Mouse (Mus musculus): ENCODE measurements around the gene Elavl3.

The Elavl3 gene

GRCm38 (mm10) chr9:22057031-22057517 is 5.3 kb upstream of the Elavl3 start:
- no peak for DNase-seq

GRCm38 (mm10) chr9:22056303-22056910 is 4.6 kb upstream of the Elavl3 start:
- peak; percentile 43 for DNase-seq

- DNase-seq, result no peak
Measured at GRCm38 (mm10) chr9:22055713-22056112, 3.9 kb upstream of the Elavl3 start.

- DNase-seq, result peak; percentile 76
Measured at GRCm38 (mm10) chr9:22054411-22055076, 2.7 kb upstream of the Elavl3 start.

- no peak for DNase-seq
Measured at GRCm38 (mm10) chr9:22053657-22054056, 1.8 kb upstream of the Elavl3 start.

- no peak for DNase-seq
Measured at GRCm38 (mm10) chr9:22051161-22051957, 464 bp downstream of the Elavl3 start.

GRCm38 (mm10) chr9:22050351-22050889 is 1.4 kb downstream of the Elavl3 start:
- DNase-seq, result peak; percentile 68

GRCm38 (mm10) chr9:22049721-22050270 is 2.0 kb downstream of the Elavl3 start:
- no peak for DNase-seq

- no peak for DNase-seq
Measured at GRCm38 (mm10) chr9:22049315-22049714, 2.5 kb downstream of the Elavl3 start.

GRCm38 (mm10) chr9:22047329-22047728 is 4.5 kb downstream of the Elavl3 start:
- no peak for DNase-seq

GRCm38 (mm10) chr9:22041832-22042231 is 10.0 kb downstream of the Elavl3 start:
- no peak for DNase-seq

GRCm38 (mm10) chr9:22037826-22038225 is 14.0 kb downstream of the Elavl3 start:
- no peak for DNase-seq

- no peak for DNase-seq
Measured at GRCm38 (mm10) chr9:22035300-22036044, 16.4 kb downstream of the Elavl3 start.

- no peak for DNase-seq
Measured at GRCm38 (mm10) chr9:22030386-22030785, 21.4 kb downstream of the Elavl3 start.

GRCm38 (mm10) chr9:22028467-22028866 is 23.4 kb downstream of the Elavl3 start:
- no peak for DNase-seq

- DNase-seq, result no peak
Measured at GRCm38 (mm10) chr9:22024592-22024991, 27.2 kb downstream of the Elavl3 start.

GRCm38 (mm10) chr9:22017208-22017825 is 34.5 kb downstream of the Elavl3 start:
- no peak for DNase-seq

GRCm38 (mm10) chr9:22016245-22016644 is 35.6 kb downstream of the Elavl3 start:
- no peak for DNase-seq

- DNase-seq, result no peak
Measured at GRCm38 (mm10) chr9:22012731-22013130, 39.1 kb downstream of the Elavl3 start.

- DNase-seq, result no peak
Measured at GRCm38 (mm10) chr9:22011055-22011454, 40.8 kb downstream of the Elavl3 start.

GRCm38 (mm10) chr9:22004546-22004945 is 47.3 kb downstream of the Elavl3 start:
- DNase-seq, result no peak

GRCm38 (mm10) chr9:22003163-22003554 is 48.7 kb downstream of the Elavl3 start:
- no peak for DNase-seq

Data from kidney, adult 18-20 months (tissue).